Mouse (Mus musculus): ENCODE results near the gene Cog1.
"Not testable (repeated sequence)": the region's sequence is repeated elsewhere in the genome, so short reads cannot be mapped to it uniquely, and the experiment has no call there.

Gene Cog1

GRCm38 (mm10) chr11:113631302-113631701 is 17.7 kb upstream of the Cog1 start:
- no peak for DNase-seq (ENCODE audit: low read depth in 2 of 2, low spot score in 2 of 2)

GRCm38 (mm10) chr11:113631862-113632261 is 17.1 kb upstream of the Cog1 start:
- no peak for DNase-seq (ENCODE audit: low read depth in 2 of 2, low spot score in 2 of 2)

DNA sequence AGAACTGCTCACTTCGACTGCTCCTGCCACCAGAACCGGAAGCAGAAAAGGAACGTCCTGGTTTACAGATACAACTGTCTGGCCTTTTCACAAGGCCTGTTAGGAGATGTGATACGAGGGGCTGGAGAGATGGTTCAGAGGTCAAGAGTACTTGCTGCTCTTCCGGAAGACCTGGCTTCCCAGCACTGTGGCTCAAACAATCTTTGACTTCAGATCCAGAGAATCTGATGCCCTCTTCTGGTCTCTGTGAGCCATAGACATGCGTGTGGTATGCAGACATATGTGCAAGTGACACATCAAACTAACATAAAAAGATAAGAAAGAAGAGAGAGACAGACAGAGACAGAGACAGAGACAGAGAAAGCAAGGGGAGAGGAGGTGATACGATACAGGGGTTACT is 16.7 kb upstream of the Cog1 start:
- DNase-seq (ENCODE audit: low read depth in 2 of 2, low spot score in 2 of 2) = no peak

DNA sequence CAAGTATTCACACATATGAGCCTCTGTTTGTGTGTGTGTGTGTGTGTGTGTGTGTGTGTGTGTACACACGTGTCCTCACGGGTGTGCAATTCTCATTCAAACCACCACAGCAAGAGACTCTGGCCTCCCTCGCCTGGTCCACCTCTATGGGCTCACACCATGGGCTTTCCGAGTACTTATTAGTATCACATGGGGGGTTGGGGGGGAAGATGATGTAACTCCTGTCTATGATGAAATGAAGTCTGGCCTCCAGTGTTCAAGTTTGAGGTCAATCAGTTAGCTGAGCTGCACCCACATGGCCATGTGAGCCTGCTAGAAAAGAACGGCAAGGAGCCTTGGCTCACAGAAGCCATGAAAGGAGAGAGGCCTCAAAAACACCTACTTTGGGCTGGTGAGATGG is 15.6 kb upstream of the Cog1 start:
- DNase-seq (ENCODE audit: low read depth in 2 of 2, low spot score in 2 of 2) = no peak

GRCm38 (mm10) chr11:113634699-113635121 is 14.3 kb upstream of the Cog1 start:
- no peak for DNase-seq (ENCODE audit: low read depth in 2 of 2, low spot score in 2 of 2)

GRCm38 (mm10) chr11:113638680-113639079 is 10.3 kb upstream of the Cog1 start:
- DNase-seq (ENCODE audit: low read depth in 2 of 2, low spot score in 2 of 2) = no peak

DNA sequence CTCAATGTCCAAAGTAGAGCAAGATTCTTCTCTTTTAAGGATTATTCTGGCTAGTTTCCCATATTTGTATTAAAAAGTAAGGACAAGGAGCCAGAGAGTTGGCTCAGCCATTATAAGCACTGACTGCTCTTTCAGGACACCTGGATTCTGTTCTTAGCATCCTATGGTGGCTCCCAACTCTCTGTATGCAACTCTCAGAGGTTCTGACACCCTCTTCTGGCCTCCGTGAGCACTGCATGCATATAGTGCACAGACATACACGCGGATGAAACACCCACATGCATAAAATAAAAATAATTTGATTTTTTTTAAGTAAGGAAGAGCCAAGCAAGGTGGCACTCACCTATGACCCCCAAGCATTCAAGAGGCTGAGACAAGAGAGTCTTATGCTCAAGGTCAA is 3.8 kb upstream of the Cog1 start:
- no peak for DNase-seq (ENCODE audit: low read depth in 2 of 2, low spot score in 2 of 2)

DNA sequence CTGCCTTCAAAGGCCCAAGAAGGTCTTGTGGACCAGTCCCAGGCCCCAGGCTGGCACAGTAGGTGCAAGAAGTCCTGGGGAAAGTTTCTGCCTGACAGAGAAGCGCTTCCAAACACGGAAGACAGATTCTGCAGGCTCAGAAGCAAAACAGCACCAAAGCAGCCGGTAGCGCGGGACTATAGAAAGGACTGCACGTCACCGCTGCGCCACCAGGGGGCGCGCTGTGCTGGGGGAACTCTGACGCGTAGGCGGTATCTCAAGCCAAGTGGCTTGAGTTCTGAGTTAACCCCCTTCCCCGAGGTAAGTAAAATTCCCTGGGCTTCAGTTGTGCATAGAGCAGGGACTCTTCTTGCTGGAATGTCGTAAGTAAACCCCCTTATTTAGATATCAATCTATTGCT is 817 bp upstream of the Cog1 start:
- peak; percentile 78 to 85 for DNase-seq (ENCODE audit: low read depth in 2 of 2, low spot score in 2 of 2)

DNA sequence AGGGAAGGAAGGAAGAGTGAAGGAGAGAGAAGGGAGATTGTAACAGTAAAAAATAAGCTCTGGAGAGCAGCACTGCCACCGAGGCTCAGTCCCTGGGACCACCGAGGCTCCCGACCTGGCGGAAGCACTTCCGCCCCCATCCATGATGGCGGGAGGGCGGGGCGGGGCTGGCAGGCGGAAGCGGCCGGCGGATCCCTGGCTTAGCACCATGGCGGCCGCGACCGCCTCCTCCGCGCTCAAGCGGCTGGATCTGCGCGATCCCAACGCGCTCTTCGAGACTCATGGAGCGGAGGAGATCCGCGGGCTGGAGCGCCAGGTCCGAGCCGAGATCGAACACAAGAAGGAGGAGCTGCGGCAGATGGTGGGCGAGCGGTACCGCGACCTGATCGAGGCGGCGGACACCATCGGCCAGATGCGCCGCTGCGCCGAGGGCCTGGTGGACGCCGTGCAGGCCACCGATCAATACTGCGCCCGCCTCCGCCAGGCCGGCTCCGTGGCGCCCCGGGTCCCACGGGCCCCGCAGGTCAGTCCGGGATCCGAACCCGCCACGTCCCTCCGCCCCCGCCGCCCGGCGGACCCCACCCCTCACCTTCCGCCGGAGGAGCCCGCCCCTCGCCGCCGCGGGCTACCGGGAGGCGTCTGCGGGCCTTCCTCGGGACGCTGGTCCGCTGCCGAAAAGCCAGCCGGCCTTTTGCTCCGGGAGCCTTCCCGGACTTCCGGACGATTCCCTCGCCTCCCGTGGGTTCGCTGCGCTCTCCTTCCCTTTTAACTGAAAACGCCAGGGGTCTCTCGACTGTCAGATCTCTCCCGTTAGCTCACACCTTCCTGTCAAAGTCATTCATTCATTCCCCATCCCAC is 613 bp downstream of the Cog1 start, which contains the start of gene Slc39a11:
Gene Slc39a11, minus strand, starts transcription at position 727 of the 858 bp plus-strand sequence.
- peak; percentile 45 to 50 for DNase-seq (ENCODE audit: low read depth in 2 of 2, low spot score in 2 of 2)

GRCm38 (mm10) chr11:113651206-113651906 is 2.4 kb downstream of the Cog1 start:
- DNase-seq (ENCODE audit: low read depth in 2 of 2, low spot score in 2 of 2) = no peak

DNA sequence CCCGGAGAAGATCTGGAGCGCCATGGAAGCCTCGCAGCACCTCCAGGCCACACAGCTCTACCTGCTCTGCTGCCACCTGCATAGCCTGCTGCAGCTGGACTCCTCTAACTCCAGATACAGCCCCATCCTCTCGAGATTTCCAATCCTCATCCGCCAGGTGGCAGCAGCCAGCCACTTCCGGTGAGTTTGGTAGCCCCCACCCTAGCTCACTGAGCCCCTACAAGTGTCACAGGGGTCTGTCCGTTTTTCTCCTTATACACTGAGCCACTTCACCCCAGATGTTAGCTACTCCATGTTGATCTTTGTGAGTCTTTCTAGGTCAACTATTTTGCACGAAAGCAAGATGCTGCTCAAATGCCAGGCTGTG is 2.9 kb downstream of the Cog1 start:
- peak in 1 of 2 experiments; percentile 11 for DNase-seq (ENCODE audit: low read depth in 2 of 2, low spot score in 2 of 2)

- no peak for DNase-seq (ENCODE audit: low read depth in 2 of 2, low spot score in 2 of 2)
These were observed 3.5 kb downstream of the Cog1 start for GRCm38 (mm10) chr11:113652516-113652915.

DNA sequence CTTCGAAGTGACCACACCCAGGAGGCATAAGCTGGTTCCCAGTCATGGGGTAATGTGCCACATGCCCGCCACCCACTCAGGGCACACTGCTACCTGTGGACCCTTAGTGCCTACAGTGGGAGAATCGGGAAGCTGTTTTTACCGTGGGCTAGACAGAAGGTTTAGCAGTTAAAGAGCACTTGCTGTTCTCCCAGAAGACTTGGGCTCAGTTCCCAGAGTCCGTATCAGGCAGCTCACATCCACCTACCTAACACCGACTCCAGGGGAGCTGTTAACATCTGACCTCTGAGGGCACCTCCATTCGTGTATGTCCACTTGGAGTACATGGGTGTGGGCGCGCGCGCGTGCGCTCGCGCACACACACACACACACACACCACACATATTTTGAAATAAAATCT is 5.1 kb downstream of the Cog1 start:
- no peak for DNase-seq (ENCODE audit: low read depth in 2 of 2, low spot score in 2 of 2)

- DNase-seq (ENCODE audit: low read depth in 2 of 2, low spot score in 2 of 2) = no peak
These were observed 5.7 kb downstream of the Cog1 start for GRCm38 (mm10) chr11:113654561-113655270.

DNA sequence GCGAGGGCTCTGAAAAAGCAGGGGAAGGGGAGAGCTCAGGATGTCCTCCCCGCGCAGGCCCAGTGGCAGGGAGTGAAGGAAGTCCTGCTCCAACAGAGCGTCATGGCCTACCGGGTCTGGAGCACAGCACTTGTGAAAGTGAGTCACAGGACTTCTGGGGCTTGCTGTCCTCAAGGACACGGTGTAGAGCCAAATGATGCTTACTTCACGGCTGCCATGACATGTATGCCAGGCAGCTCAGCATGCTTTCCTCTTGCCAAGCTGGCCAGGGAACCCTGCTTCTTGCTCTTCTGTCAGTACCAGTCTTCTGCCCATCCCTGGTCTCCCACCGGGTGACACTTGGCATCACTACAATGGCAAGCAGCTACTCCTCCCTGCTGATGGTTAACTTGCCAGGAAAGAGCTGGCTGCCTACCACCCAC is 7.6 kb downstream of the Cog1 start:
- DNase-seq (ENCODE audit: low read depth in 2 of 2, low spot score in 2 of 2) = no peak

DNA sequence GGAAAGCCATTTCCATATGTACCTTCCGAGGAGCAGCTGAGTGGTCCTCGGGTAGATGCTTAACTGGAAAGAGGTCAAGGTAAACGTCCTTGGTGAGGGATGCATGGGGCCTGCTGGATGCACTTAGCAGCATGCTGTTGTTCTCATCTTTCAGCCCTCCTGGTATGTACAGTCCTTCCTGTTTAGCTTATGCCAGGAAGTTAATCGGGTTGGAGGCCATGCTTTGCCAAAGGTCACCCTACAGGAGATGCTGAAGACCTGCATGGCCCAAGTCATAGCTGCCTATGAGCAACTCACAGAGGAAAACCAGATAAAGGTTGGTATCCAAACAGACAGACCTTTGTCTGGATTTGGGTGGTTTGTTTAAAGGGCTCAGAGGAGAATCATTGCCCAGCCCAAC is 8.3 kb downstream of the Cog1 start:
- DNase-seq (ENCODE audit: low read depth in 2 of 2, low spot score in 2 of 2) = no peak

DNA sequence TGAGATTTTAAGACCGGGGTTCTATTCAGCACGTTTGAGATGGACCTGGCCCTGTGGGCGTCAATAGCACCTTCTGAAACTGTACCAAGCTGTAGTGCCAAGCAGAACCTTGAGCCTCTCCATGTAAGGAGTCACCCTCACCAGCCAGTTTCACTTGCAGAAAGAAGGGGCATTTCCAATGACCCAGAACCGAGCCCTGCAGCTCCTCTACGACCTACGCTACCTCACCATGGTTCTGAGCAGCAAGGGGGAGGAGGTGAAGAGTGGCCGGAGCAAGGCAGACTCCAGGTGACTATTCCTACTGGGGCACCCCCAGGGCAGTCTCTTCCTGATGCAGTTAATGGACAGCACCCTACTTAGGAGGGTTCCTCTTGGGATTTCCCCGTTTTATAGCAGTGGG is 9.3 kb downstream of the Cog1 start:
- no peak for DNase-seq (ENCODE audit: low read depth in 2 of 2, low spot score in 2 of 2)

- no peak for DNase-seq (ENCODE audit: low read depth in 2 of 2, low spot score in 2 of 2)
These were observed 9.8 kb downstream of the Cog1 start for GRCm38 (mm10) chr11:113658763-113659162.

- DNase-seq (ENCODE audit: low read depth in 2 of 2, low spot score in 2 of 2) = not testable (repeated sequence)
These were observed 11.2 kb downstream of the Cog1 start for GRCm38 (mm10) chr11:113660213-113660612.

DNA sequence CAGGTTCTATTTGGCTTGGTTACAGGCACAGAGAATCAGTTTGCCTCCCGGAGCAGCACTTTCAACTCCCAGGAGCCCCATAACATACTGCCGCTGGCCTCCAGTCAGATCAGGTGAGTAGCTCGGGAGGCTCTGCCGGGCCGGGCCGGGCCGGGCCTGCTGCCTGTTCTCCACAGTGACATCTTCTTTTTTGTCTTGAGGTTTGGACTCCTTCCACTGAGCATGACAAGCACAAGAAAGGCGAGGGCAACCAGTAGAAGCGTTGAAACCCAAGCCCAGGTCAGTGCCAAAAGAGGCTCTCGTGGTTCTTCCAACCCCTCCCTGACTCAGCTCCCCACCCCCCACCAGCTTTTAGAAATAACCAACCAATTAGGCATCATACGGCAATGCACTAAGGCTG is 12.0 kb downstream of the Cog1 start:
- DNase-seq (ENCODE audit: low read depth in 2 of 2, low spot score in 2 of 2) = no peak

GRCm38 (mm10) chr11:113661835-113662351 is 12.9 kb downstream of the Cog1 start:
- DNase-seq (ENCODE audit: low read depth in 2 of 2, low spot score in 2 of 2) = no peak

GRCm38 (mm10) chr11:113664279-113664678 is 15.3 kb downstream of the Cog1 start:
- no peak for DNase-seq (ENCODE audit: low read depth in 2 of 2, low spot score in 2 of 2)
